Mouse (Mus musculus) lung, postnatal 0 days (tissue): Measurements from ENCODE around the gene Grcc10. TPM values are rescaled to one million over a fixed set of nuclear protein-coding genes. Genes with fewer than 3 reads are reported as not detected.

ENCODE experiments used
- ATAC-seq: fragments of 200-750 bp; cut with Nextera tagmentation; 2 replicates; pipeline ENCODE4 v1.8.0; 2017; ENCODE audit warnings: moderate library complexity
- DNase-seq: peaks from one replicate; pipeline ENCODE4 v3.0.0-alpha.2; 2016; ENCODE audit warnings: low spot score
- H3K27ac ChIP-seq: fragments of 300-500 bp; sonication (generic); 2 replicates; pipeline ENCODE4 v1.5.1; 2014; ENCODE audit warnings: antibody characterized with exemption, mild to moderate bottlenecking, low read length, mixed read lengths
- H3K27me3 ChIP-seq: fragments of 300-500 bp; sonication (generic); replicated peaks from 2 replicates; pipeline ENCODE4 v1.6.1; 2014; ENCODE audit warnings: low read length, mixed read lengths; ENCODE audit not compliant: insufficient read depth
- H3K36me3 ChIP-seq: fragments of 300-500 bp; sonication (generic); 2 replicates; pipeline ENCODE4 v1.6.1; 2014; ENCODE audit warnings: low read length, mixed read lengths; ENCODE audit not compliant: insufficient read depth
- H3K4me1 ChIP-seq: fragments of 300-500 bp; sonication (generic); 2 replicates; pipeline ENCODE4 v1.6.1; 2014; ENCODE audit warnings: antibody characterized with exemption, low read depth, low read length, mixed read lengths; ENCODE audit not compliant: insufficient read depth
- H3K4me2 ChIP-seq: fragments of 300-500 bp; sonication (generic); replicated peaks from 2 replicates; pipeline ENCODE4 v1.6.1; 2014; ENCODE audit warnings: low read depth, mild to moderate bottlenecking, low read length, moderate library complexity, mixed read lengths
- H3K4me3 ChIP-seq: fragments of 300-500 bp; sonication (generic); 2 replicates; pipeline ENCODE4 v1.5.1; 2014; ENCODE audit warnings: low read depth, low read length
- H3K9ac ChIP-seq: fragments of 300-500 bp; sonication (generic); replicated peaks from 2 replicates; pipeline ENCODE4 v1.6.1; 2014; ENCODE audit warnings: low read depth, mild to moderate bottlenecking
- H3K9me3 ChIP-seq: fragments of 300-500 bp; sonication (generic); 2 replicates; pipeline ENCODE4 v1.6.1; 2016; ENCODE audit warnings: low read length, mixed read lengths
- CTCF ChIP-seq: IDR thresholded peaks from 2 replicates; pipeline ENCODE4 v1.5.1; 2016; ENCODE audit warnings: antibody characterized with exemption, mild to moderate bottlenecking
- EP300 ChIP-seq: IDR thresholded peaks from 2 replicates; pipeline ENCODE4 v1.6.1; 2016; ENCODE audit warnings: antibody characterized with exemption, mild to moderate bottlenecking, control low read depth
- WGBS: fragments of 180-500 bp; shearing (Covaris S2); extraction: QIAGEN DNeasy Blood & Tissue Kit; methylation state at CpG from one replicate; pipeline ENCODE4 v1.1.7; 2014; 5-methylcytosine and 5-hydroxymethylcytosine counted together
- polyA plus RNA-seq: library from polyadenylated mRNA; unstranded; fragments of >200 nt; fragmentation: Nextera tagmentation; extraction: Ambion mirVana; gene quantifications from 2 replicates; pipeline ENCODE4 v1.2.1, GENCODE M21; 2015

The Grcc10 gene
- polyA plus RNA-seq, 1 experiment from 2014 or later, result 332 TPM

GRCm38 (mm10) chr6:124753861-124754260 lies 12.7 kb upstream of the Grcc10 start:
- Histone ChIP-seq H3K4me1 (peaks cover 16% of the 10 kb centered on the region), H3K4me2 (no peak overlapping the region), H3K27me3 (no peaks in the 10 kb centered on the region), H3K27ac (no peak overlapping the region), H3K36me3 (0 out of 2 replicates have a peak, but pooled peaks cover 3% of the 10 kb centered on the region), H3K9ac (no peak overlapping the region), H3K9me3 (no peaks in the 10 kb centered on the region), H3K4me3 (no peak overlapping the region)
- ATAC-seq (no peak), DNase-seq (no peak)
- no peak for TF ChIP-seq EP300
- TF ChIP-seq CTCF, result no peak
- WGBS, result 74% methylated on average over 2 of the region's 2 CpGs

- ATAC-seq (no peak), DNase-seq (no peak)
- TF ChIP-seq CTCF (no peak), EP300 (no peak)
- Histone ChIP-seq H3K4me2 (no peak overlapping the region), H3K27me3 (no peaks in the 10 kb centered on the region), H3K36me3 (0 out of 2 replicates have a peak, but pooled peaks cover 3% of the 10 kb centered on the region), H3K27ac (no peak overlapping the region), H3K4me3 (no peak overlapping the region), H3K9ac (no peak overlapping the region), H3K9me3 (no peaks in the 10 kb centered on the region), H3K4me1 (no peaks in the 10 kb centered on the region; the same call in 1 of the 2 replicates)
- WGBS, result 74% methylated on average over 8 of the region's 8 CpGs
Measured at GRCm38 (mm10) chr6:124750405-124750804, 9.2 kb upstream of the Grcc10 start.

GRCm38 (mm10) chr6:124746654-124747632 lies 5.8 kb upstream of the Grcc10 start:
- no peak overlapping the region for H3K9ac ChIP-seq

GRCm38 (mm10) chr6:124746296-124746605 lies 5.1 kb upstream of the Grcc10 start:
- ATAC-seq (no peak), DNase-seq (no peak)
- TF ChIP-seq EP300 (no peak), CTCF (no peak)
- peaks cover 12% of the 10 kb centered on the region; the same call in 1 of the 2 replicates for H3K36me3 ChIP-seq
- peak overlapping the region; percentile 53 for H3K4me3 ChIP-seq
- peak overlapping the region; percentile 92 for H3K27ac ChIP-seq
- no peaks in the 10 kb centered on the region for H3K9me3 ChIP-seq
- peak overlapping the region; percentile 99 for H3K4me2 ChIP-seq
- peak overlapping the region; percentile 68 for H3K9ac ChIP-seq
- 23% methylated on average over 8 of the region's 8 CpGs for WGBS
- H3K4me1 ChIP-seq, result no peaks in the 10 kb centered on the region
- no peaks in the 10 kb centered on the region for H3K27me3 ChIP-seq

More at GRCm38 (mm10) chr6:124746654-124747632, 5.8 kb upstream of the Grcc10 start:
- H3K4me3 ChIP-seq, result no peak overlapping the region
- TF ChIP-seq CTCF, result no peak
- TF ChIP-seq EP300, result no peak
- 83% methylated on average over 7 of the region's 7 CpGs for WGBS
- H3K27ac ChIP-seq, result no peak overlapping the region
- no peaks in the 10 kb centered on the region for H3K4me1 ChIP-seq
- H3K27me3 ChIP-seq, result no peaks in the 10 kb centered on the region
- ATAC-seq, result no peak
- H3K36me3 ChIP-seq, result peaks cover 12% of the 10 kb centered on the region; the same call in 1 of the 2 replicates
- H3K4me2 ChIP-seq, result no peak overlapping the region
- no peaks in the 10 kb centered on the region for H3K9me3 ChIP-seq
- no peak for DNase-seq

- no peaks in the 10 kb centered on the region for H3K9me3 ChIP-seq
- H3K36me3 ChIP-seq, result peaks cover 12% of the 10 kb centered on the region; the same call in 1 of the 2 replicates
- H3K4me3 ChIP-seq, result peak overlapping the region; percentile 53
- peak overlapping the region; percentile 68 for H3K9ac ChIP-seq
- peak; percentile 94 for TF ChIP-seq CTCF
- TF ChIP-seq EP300, result no peak
- no peaks in the 10 kb centered on the region for H3K27me3 ChIP-seq
- DNase-seq, result peak; percentile 97
- H3K27ac ChIP-seq, result peak overlapping the region; percentile 92
- H3K4me1 ChIP-seq, result no peaks in the 10 kb centered on the region
- H3K4me2 ChIP-seq, result peak overlapping the region; percentile 99
- ATAC-seq, result peak; percentile 85
- 3% methylated on average over 82 of the region's 85 CpGs for WGBS
Measured at GRCm38 (mm10) chr6:124745490-124746295, 4.5 kb upstream of the Grcc10 start.
